In genomic region chr8:90794990-90795861, GRCm38 (mm10) we compare ENCODE assay signal across 8 mouse cellular contexts. TPM values are rescaled to one million over a fixed set of nuclear protein-coding genes. Genes with fewer than 3 reads are reported as not detected.
DNase-seq lines count a peak whose midpoint lies in the region; ATAC-seq and TF ChIP-seq lines count a peak whose summit lies in the region.

No protein-coding gene starts in this region.

- no peaks in the 10 kb centered on the region for H3K27me3 ChIP-seq in G1E (ENCODE audit: insufficient read depth, low read length)
- no peaks in the 10 kb centered on the region for H3K27me3 ChIP-seq in forebrain, embryonic 12.5 days

- DNase-seq in G1E (ENCODE audit: low spot score), result peak; percentile 29
- peak; percentile 76 for DNase-seq in c-Kit-positive CD71-negative TER-119-negative erythroid progenitor cells, embryonic 14.5 days (ENCODE audit: low read depth)
- DNase-seq in heart, postnatal 4 days, result peak; percentile 75
- DNase-seq in layer of hippocampus, adult 18-20 months (ENCODE audit: low spot score in 2 of 2), result peak; percentile 22 to 70
- DNase-seq in lung, postnatal 10 days, result peak; percentile 87
- DNase-seq in retina, postnatal 1 day, result peak; percentile 84
- peak; percentile 61 for DNase-seq in urinary bladder, postnatal 25 days (ENCODE audit: low spot score)

- TF ChIP-seq CTCF in G1E (IDR thresholded peaks at IDR 0.05; ENCODE audit: low read depth, low read length), result no peak

- H3K4me2 ChIP-seq in forebrain, embryonic 12.5 days, result peak overlapping the region; percentile 30

- H3K36me3 ChIP-seq in G1E (replicated peaks), result no peaks in the 10 kb centered on the region
- H3K36me3 ChIP-seq in forebrain, embryonic 12.5 days (replicated peaks), result no peaks in the 10 kb centered on the region

- no peak overlapping the region for H3K9ac ChIP-seq in forebrain, embryonic 12.5 days

- peak; percentile 73 for ATAC-seq in G1E (ENCODE audit: extremely low read depth, insufficient number of reproducible peaks, low FRiP score, poor library complexity, severe bottlenecking)
- ATAC-seq in forebrain, embryonic 12.5 days (ENCODE audit: low FRiP score), result peak; percentile 60

- no peaks in the 10 kb centered on the region for H3K4me1 ChIP-seq in G1E (ENCODE audit: insufficient read depth, low read depth, low read length)
- peaks cover 14% of the 10 kb centered on the region for H3K4me1 ChIP-seq in forebrain, embryonic 12.5 days

- H3K4me3 ChIP-seq in G1E (ENCODE audit: low read depth, low read length), result no peak overlapping the region
- H3K4me3 ChIP-seq in forebrain, embryonic 12.5 days (replicated peaks), result 0 out of 2 replicates have a peak overlapping the region, but pooled peaks have one; percentile 14

- no peaks in the 10 kb centered on the region for H3K9me3 ChIP-seq in G1E (replicated peaks)
- H3K9me3 ChIP-seq in forebrain, embryonic 12.5 days, result no peaks in the 10 kb centered on the region

- 12% methylated on average over 12 of the region's 12 CpGs for WGBS in forebrain, embryonic 12.5 days

- H3K27ac ChIP-seq in forebrain, embryonic 12.5 days, result no peak overlapping the region

RNA-seq across cellular contexts. Expression of gene Gm19935, which starts 22.0 kb away (rescaled TPM):
- not detected in 2 replicates for total RNA-seq in G1E (2014; fragmentation: Nextera tagmentation)
- total RNA-seq in G1E (2017), result not detected in 2 replicates
- not detected in 2 replicates for polyA plus RNA-seq in G1E (2012)
- polyA plus RNA-seq in forebrain, embryonic 12.5 days (2016; fragmentation: Nextera tagmentation; extraction: Ambion mirVana), result not detected in 2 replicates
- total RNA-seq in heart, postnatal 4 days (2021), result not detected
- total RNA-seq in layer of hippocampus, adult 18-20 months (2021), result 1 to 10 TPM; 2.1 to 5.1 TPM

RNA-seq across cellular contexts. Expression of gene Chd9, which starts 32.9 kb away (rescaled TPM):
- total RNA-seq in G1E (2014; fragmentation: Nextera tagmentation) (85.3 and 107 TPM in 2 replicates), G1E (2017) (26.7 and 26.9 TPM in 2 replicates)
- 1.6 and 2.0 TPM in 2 replicates for polyA plus RNA-seq in G1E (2012)
- polyA plus RNA-seq in forebrain, embryonic 12.5 days (2016; fragmentation: Nextera tagmentation; extraction: Ambion mirVana), result 72.0 and 73.3 TPM in 2 replicates
- 10 to 100 TPM; 40.7 to 43.4 TPM for total RNA-seq in heart, postnatal 4 days (2021)
- 100 to 1,000 TPM; 246 to 262 TPM for total RNA-seq in layer of hippocampus, adult 18-20 months (2021)

Comparison
In these comparisons a context has a peak if more than half of its experiments do, and no peak if none do; other contexts are left out.
1. DNase-seq: peak in every context shown above with its lines; median percentile 87 in lung, postnatal 10 days; 84 in retina, postnatal 1 day; 76 in c-Kit-positive CD71-negative TER-119-negative erythroid progenitor cells, embryonic 14.5 days; 75 in heart, postnatal 4 days; 61 in urinary bladder, postnatal 25 days; 46 in layer of hippocampus, adult 18-20 months; 29 in G1E.